Mouse (Mus musculus) left cerebral cortex, adult 8-10 months (tissue): Measurements from ENCODE around the gene Mkrn2. TPM values are rescaled to one million over a fixed set of nuclear protein-coding genes. Genes with fewer than 3 reads are reported as not detected.

Experiments
- total RNA-seq, 4 experiments: library from RNA; stranded (reverse); gene quantifications; 2 replicates each; pipeline ENCODE4 v1.2.4; 2022

The Mkrn2 gene
- total RNA-seq, 4 experiments from 2014 or later: 31.4 to 40.9 (median 38.4) TPM

Other genes with a start within 250 kb of the Mkrn2 start
- gene Pparg, start 241.0 kb upstream of the Mkrn2 start, total RNA-seq: 1 to 10 TPM; 7.0 to 8.1 (median 7.5) TPM
- gene Tsen2, start 57.2 kb upstream of the Mkrn2 start, total RNA-seq: 10 to 100 TPM; 21.1 to 27.7 (median 26.1) TPM
- gene Mkrn2os, start 9.3 kb upstream of the Mkrn2 start, total RNA-seq: not detected
- 10 to 100 TPM; 73.9 to 78.0 (median 76.5) TPM for gene Raf1, start 74.7 kb downstream of the Mkrn2 start, total RNA-seq
- 1 to 10 TPM in 3 of 4 experiments, under 1 TPM in 1; 0.57 to 1.8 (median 1.6) TPM for gene Tmem40, start 160.5 kb downstream of the Mkrn2 start, total RNA-seq
- gene Cand2, start 172.6 kb downstream of the Mkrn2 start, total RNA-seq: 1 to 10 TPM; 3.2 to 3.4 (median 3.2) TPM
- gene Rpl32, start 206.8 kb downstream of the Mkrn2 start, total RNA-seq: 100 to 1,000 TPM; 503 to 593 (median 546) TPM
- 1 to 10 TPM; 4.3 to 5.4 (median 4.7) TPM for gene Efcab12, start 236.5 kb downstream of the Mkrn2 start, total RNA-seq